Mouse (Mus musculus) heart, adult 2 months (tissue): ENCODE measurements around the gene Ptges3l.

Experiments
- CTCF ChIP-seq: fragments of 200-600 bp; IDR thresholded peaks from 2 replicates; pipeline ENCODE4 v1.8.1; 2022; ENCODE audit warnings: antibody characterized with exemption, mild to moderate bottlenecking, moderate library complexity
- EP300 ChIP-seq: fragments of 200-500 bp; IDR thresholded peaks from 2 replicates; pipeline ENCODE4 v1.6.1; 2011; ENCODE audit warnings: low read depth, low read length, control low read depth; ENCODE audit not compliant: insufficient read depth
- POLR2A ChIP-seq: fragments of 200-500 bp; IDR thresholded peaks from 2 replicates; pipeline ENCODE4 v1.6.1; 2011; ENCODE audit warnings: mild to moderate bottlenecking, low read depth, low read length, control low read depth; ENCODE audit not compliant: insufficient read depth

GRCm38 (mm10) chr11:101447786-101448185 lies 22.7 kb upstream of the Ptges3l start:
- TF ChIP-seq CTCF (no peak), POLR2A (no peak), EP300 (no peak)
